Mouse (Mus musculus) heart, embryonic 16.5 days (tissue): ENCODE measurements around the gene Btbd6. TPM values are rescaled to one million over a fixed set of nuclear protein-coding genes. Genes with fewer than 3 reads are reported as not detected.

ENCODE experiments used
- ATAC-seq: fragments of 200-750 bp; cut with Nextera tagmentation; replicated peaks from 2 replicates; pipeline ENCODE4 v1.8.0; 2017; ENCODE audit warnings: moderate number of reproducible peaks; ENCODE audit not compliant: insufficient read depth, low FRiP score; ENCODE audit errors: extremely low read depth
- H3K27ac ChIP-seq: fragments of 300-500 bp; sonication (generic); 2 replicates; pipeline ENCODE4 v1.5.1; 2014; ENCODE audit warnings: mild to moderate bottlenecking, low read length, control low read depth, moderate library complexity
- H3K27me3 ChIP-seq: fragments of 300-500 bp; sonication (generic); 2 replicates; pipeline ENCODE4 v1.6.1; 2014; ENCODE audit warnings: low read length, mixed read lengths; ENCODE audit not compliant: control insufficient read depth, insufficient read depth
- H3K36me3 ChIP-seq: fragments of 300-500 bp; sonication (generic); 2 replicates; pipeline ENCODE4 v1.6.1; 2014; ENCODE audit not compliant: control insufficient read depth, insufficient read depth
- H3K4me1 ChIP-seq: fragments of 300-500 bp; sonication (generic); 2 replicates; pipeline ENCODE4 v1.6.1; 2014; ENCODE audit warnings: low read length, mixed read lengths; ENCODE audit not compliant: control insufficient read depth, insufficient read depth
- H3K4me2 ChIP-seq: fragments of 300-500 bp; sonication (generic); 2 replicates; pipeline ENCODE4 v1.6.1; 2014; ENCODE audit warnings: low read depth, mild to moderate bottlenecking, control low read depth, low read length
- H3K4me3 ChIP-seq: fragments of 300-500 bp; sonication (generic); 2 replicates; pipeline ENCODE4 v1.5.1; 2014; ENCODE audit warnings: mild to moderate bottlenecking, control low read depth, low read length
- H3K9ac ChIP-seq: fragments of 300-500 bp; sonication (generic); 2 replicates; pipeline ENCODE4 v1.6.1; 2014; ENCODE audit warnings: low read length, control low read depth
- H3K9me3 ChIP-seq: fragments of 300-500 bp; sonication (generic); replicated peaks from 2 replicates; pipeline ENCODE4 v1.6.1; 2016; ENCODE audit warnings: low read length; ENCODE audit not compliant: control insufficient read depth
- WGBS: fragments of 180-500 bp; shearing (Covaris S2); extraction: QIAGEN DNeasy Blood & Tissue Kit; methylation state at CpG from one replicate; pipeline ENCODE4 v1.1.7; 2014; 5-methylcytosine and 5-hydroxymethylcytosine counted together
- polyA plus RNA-seq: library from polyadenylated mRNA; unstranded; fragments of >200 nt; fragmentation: Nextera tagmentation; extraction: Ambion mirVana; gene quantifications from 2 replicates; pipeline ENCODE4 v1.2.1, GENCODE M21; 2015

The Btbd6 gene
- polyA plus RNA-seq, 1 experiment from 2014 or later, result 26.0 TPM

DNA sequence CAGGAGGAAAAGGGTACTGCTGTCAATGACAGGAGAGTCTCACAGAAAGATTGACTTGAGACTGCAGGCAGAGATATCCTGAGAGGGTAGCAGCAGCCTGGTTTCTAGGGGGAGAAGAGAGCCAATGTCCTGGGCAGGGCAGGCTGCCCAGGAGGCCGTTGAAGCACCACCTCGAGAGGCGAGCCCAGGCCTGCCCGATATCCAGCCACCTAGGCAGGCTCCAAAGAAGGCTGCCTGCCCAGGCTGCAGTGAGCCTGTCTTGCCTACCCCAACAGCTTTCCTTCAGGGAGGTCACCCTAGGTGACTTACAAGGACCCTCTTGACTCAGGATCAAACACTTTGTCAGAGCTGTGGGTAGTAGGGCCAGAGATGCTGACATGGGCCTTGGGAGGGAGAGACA, 36.0 kb upstream of the Btbd6 start:
- H3K9me3 ChIP-seq, result no peaks in the 10 kb centered on the region
- no peaks in the 10 kb centered on the region for H3K36me3 ChIP-seq
- peaks cover 7% of the 10 kb centered on the region for H3K4me1 ChIP-seq
- no peak for ATAC-seq
- WGBS, result 64% methylated on average over 4 of the region's 4 CpGs
- no peak overlapping the region for H3K4me2 ChIP-seq
- H3K27ac ChIP-seq, result no peak overlapping the region
- H3K9ac ChIP-seq, result no peak overlapping the region
- H3K27me3 ChIP-seq, result no peaks in the 10 kb centered on the region
- no peak overlapping the region for H3K4me3 ChIP-seq

DNA sequence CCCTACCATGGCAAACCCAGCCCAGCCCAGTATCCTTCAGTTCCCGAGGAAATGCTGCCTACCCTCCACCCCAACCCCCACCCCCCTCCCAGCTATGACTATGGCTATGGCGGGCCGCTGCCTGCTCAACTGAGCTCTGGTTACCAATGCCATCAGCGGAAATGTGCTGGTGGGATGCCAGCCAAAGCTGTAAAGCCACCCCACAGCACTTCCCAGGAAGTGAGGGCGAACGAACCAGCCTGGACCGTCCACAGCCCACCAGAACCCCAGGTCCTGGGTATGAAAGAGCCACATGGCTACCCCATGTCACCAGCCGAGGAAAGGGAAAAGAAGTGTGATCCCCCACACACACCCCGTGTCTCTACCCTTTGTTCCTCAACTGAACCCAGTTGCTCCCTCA, 35.6 kb upstream of the Btbd6 start:
- no peak overlapping the region for H3K27ac ChIP-seq
- ATAC-seq, result no peak
- H3K4me2 ChIP-seq, result no peak overlapping the region
- H3K4me1 ChIP-seq, result peaks cover 7% of the 10 kb centered on the region
- no peak overlapping the region for H3K4me3 ChIP-seq
- 78% methylated on average over 9 of the region's 9 CpGs for WGBS
- no peaks in the 10 kb centered on the region for H3K27me3 ChIP-seq
- H3K9me3 ChIP-seq, result no peaks in the 10 kb centered on the region
- no peaks in the 10 kb centered on the region for H3K36me3 ChIP-seq
- no peak overlapping the region for H3K9ac ChIP-seq

DNA sequence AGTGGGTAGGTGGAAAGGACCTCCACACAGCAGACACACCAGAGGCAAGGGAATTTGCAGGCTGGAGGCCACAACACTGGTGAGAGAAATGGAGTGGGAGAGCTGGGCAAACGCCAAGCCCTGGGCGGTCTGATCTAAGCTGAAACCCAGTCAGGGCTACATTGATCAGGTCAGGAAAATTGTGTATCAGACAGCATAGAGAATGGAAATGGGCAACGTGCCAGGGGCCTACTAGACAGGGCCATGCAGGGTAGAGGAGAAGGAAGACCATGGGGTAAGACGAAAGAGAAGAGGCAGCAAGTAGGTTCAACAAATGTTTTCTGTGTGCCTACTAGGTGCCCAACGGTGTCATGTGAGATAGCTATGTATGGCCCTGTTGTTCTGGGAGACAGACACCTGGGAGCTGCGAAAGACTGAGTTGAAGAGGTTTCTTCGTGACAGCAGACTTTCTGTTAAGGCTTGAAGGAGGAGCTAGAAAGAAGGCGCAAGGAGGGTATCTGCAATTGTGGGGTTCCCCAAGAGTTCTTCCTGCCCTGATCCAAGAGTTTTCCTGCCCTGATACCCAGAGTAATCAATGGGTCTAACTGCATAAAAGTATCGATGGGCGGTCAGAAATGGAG, 35.0 kb upstream of the Btbd6 start:
- Histone ChIP-seq H3K36me3 (no peaks in the 10 kb centered on the region), H3K9me3 (no peaks in the 10 kb centered on the region), H3K27me3 (no peaks in the 10 kb centered on the region), H3K4me2 (peak overlapping the region; percentile 89), H3K27ac (peak overlapping the region; percentile 76), H3K9ac (peak overlapping the region; percentile 85), H3K4me1 (peaks cover 7% of the 10 kb centered on the region), H3K4me3 (peak overlapping the region; percentile 80)
- 36% methylated on average over 10 of the region's 10 CpGs for WGBS
- ATAC-seq, result no peak

DNA sequence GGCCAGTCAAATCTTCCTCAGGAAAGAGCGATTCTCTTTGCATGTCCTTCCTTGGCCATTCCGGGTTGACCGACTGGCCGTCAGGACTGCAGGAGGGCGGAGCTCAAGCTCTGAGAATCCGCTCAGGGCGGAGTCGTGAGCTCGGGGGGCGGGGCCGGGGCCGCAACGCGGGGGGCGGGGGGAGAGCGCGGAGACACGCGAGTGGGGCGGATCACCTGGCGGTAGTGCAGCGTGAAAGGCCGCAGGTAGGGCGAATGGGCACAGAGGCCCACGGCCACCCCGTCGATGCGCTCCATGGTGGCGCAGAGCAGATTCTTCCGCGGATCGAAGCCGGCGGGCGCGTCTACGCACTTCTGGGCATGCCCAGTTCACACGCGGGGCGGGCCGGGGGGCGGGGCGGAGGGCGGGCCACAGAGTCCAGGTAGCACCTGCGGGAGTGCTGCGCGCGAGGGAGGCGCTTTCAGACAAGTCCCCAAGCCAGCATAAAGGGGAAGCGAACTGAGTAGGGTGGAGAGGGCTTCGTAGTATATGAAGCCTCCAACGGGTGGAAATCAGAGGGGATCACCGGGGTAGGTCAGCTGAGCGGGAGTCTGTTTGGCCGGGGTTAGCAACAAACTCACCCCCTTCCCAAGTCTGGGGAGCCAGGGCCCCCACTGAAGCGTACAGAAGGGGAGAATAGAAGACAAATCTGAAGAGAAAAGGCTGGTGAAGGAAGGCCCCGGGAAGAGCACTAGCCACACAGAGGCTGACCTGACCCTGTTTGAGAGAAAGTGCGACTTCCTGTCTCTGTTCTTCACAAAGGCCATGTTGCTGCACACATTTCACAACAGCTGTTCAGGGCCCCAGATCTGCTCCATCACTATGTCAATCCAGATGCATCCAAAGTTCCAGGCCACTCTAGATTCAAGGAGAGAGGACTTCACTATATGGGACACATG, 34.2 kb upstream of the Btbd6 start, which contains the start of gene Nudt14:
Nudt14 (minus strand) TSS at position 349 of the 938 bp plus-strand sequence.
- peak; percentile 77 for ATAC-seq
- H3K4me1 ChIP-seq, result peaks cover 7% of the 10 kb centered on the region
- H3K4me2 ChIP-seq, result peak within 1 kb of the TSS; percentile 89
- H3K9ac ChIP-seq, result peak within 1 kb of the TSS; percentile 85
- no peaks in the 10 kb centered on the region for H3K36me3 ChIP-seq
- 2% methylated on average over 49 of the region's 58 CpGs for WGBS
- peak within 1 kb of the TSS; percentile 80 for H3K4me3 ChIP-seq
- peak within 1 kb of the TSS; percentile 76 for H3K27ac ChIP-seq
- no peaks in the 10 kb centered on the region for H3K9me3 ChIP-seq
- no peaks in the 10 kb centered on the region for H3K27me3 ChIP-seq

DNA sequence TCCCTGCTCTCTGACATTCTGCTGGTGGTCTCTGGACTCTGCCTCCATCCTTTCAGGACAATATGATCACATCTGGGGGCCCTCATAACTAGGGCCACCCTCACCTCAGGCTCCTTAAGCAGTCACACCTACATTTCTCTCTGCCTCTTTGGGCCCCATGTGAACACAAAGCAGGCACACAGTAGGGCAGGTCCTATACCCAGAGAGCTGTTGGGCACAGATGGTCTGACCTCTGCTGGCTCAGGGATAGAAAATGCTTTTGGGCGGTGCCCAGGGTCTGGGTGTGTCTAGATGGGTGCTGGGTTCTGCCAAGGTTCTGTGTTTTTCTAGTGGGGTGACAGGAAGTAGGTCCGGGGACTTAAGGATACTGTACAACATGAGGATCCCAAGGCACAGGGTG, 32.6 kb upstream of the Btbd6 start:
- Histone ChIP-seq H3K4me3 (no peak overlapping the region), H3K9ac (no peak overlapping the region), H3K36me3 (no peaks in the 10 kb centered on the region), H3K9me3 (no peaks in the 10 kb centered on the region), H3K27me3 (no peaks in the 10 kb centered on the region), H3K4me1 (peaks cover 7% of the 10 kb centered on the region), H3K27ac (no peak overlapping the region), H3K4me2 (no peak overlapping the region)
- WGBS, result 63% methylated on average over 2 of the region's 2 CpGs
- no peak for ATAC-seq

DNA sequence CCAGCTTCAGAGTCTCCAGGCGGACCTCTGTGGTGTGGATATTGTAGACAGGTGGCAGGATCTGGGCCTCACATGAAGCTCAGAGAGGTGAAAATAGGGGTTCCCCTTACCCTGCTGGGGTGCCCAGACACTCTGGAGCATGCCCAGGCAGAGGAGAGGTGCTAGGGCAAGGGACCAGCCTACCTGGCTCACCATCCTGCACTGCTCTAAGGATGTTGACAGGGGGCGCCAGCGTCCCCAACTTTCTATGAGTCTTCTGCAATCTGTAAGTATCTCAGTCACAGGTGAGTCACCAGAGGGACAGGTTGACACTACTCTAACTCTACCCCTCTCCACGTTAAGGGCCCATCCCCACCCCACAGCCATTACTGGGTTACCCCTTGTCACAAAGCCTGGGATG, 29.0 kb upstream of the Btbd6 start:
- no peak overlapping the region for H3K4me2 ChIP-seq
- no peak overlapping the region for H3K4me3 ChIP-seq
- peak overlapping the region; percentile 75 for H3K27ac ChIP-seq
- no peak for ATAC-seq
- no peaks in the 10 kb centered on the region for H3K36me3 ChIP-seq
- WGBS, result 23% methylated on average over 4 of the region's 4 CpGs
- H3K27me3 ChIP-seq, result no peaks in the 10 kb centered on the region
- no peaks in the 10 kb centered on the region for H3K9me3 ChIP-seq
- H3K9ac ChIP-seq, result no peak overlapping the region; the same call in 1 of the 2 replicates
- peaks cover 17% of the 10 kb centered on the region for H3K4me1 ChIP-seq

DNA sequence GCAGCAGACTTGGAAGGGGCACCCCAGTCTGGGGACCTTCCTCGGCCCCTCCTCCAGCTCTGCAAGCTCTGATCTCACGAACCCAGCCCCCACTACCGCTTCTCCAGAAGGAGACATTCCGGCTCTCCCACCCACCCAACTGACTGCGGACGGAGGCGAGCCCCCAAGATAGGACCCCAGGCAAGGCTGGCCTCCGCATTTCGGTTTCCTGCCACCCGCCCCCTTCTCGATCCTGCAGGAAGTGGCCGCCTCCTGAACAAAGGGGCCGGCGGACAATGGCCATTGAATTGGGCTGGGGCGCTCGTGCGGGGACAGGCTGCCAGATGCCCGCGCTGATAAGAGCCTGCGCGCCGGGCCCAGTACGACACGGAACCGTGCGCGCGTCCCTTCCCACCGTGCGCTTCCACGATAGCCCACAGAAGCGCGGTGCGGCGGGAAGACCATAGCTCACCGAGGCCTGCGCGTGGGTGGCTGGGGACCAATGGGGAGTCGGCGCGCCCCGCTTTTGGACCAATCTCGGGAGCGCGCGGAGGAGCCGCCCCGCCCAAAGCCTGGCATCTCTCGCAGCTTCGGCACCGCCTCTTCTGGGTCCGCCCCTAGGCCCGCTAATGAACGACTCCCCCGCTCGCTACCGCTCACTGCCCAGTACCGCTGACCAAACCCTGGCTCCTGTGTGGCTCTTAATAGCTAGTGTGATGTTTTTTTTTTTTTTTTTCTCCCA, 26.1 kb upstream of the Btbd6 start:
- Histone ChIP-seq H3K4me2 (peak overlapping the region; percentile 84), H3K9ac (peak overlapping the region; percentile 72), H3K4me1 (peaks cover 30% of the 10 kb centered on the region), H3K36me3 (no peaks in the 10 kb centered on the region), H3K4me3 (peak overlapping the region; percentile 60), H3K27ac (peak overlapping the region; percentile 58), H3K9me3 (no peaks in the 10 kb centered on the region), H3K27me3 (no peaks in the 10 kb centered on the region)
- ATAC-seq, result peak; percentile 76
- WGBS, result under 1% methylated on average over 58 of the region's 58 CpGs

DNA sequence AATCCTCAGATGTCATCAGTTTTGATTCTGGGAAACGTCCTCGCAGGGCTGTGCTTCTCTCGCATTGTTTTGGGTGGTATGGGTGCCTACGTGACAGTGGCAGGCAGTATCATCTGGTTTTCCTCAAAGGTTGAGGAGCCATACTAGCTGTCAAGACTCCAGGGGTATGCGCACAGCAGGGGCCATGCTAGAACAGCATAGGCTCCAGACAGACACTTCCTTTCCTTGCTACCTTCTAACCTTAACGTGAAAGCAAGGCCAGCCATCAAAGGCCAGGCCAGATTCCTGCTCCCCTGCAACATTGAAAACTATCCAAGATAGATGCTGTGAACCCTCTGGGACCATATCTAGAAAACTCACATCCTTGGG, 25.5 kb upstream of the Btbd6 start:
- H3K27ac ChIP-seq, result peak overlapping the region; percentile 58
- H3K4me3 ChIP-seq, result peak overlapping the region; percentile 60
- H3K9ac ChIP-seq, result peak overlapping the region; percentile 72
- H3K36me3 ChIP-seq, result no peaks in the 10 kb centered on the region
- H3K4me1 ChIP-seq, result peaks cover 30% of the 10 kb centered on the region
- peak overlapping the region; percentile 84 for H3K4me2 ChIP-seq
- no peaks in the 10 kb centered on the region for H3K27me3 ChIP-seq
- WGBS, result 3% methylated on average over 6 of the region's 6 CpGs
- no peaks in the 10 kb centered on the region for H3K9me3 ChIP-seq
- 0 out of 2 replicates have a peak, but pooled peaks have one; percentile 3 for ATAC-seq
